Mouse (Mus musculus): ENCODE measurements around the gene Slc17a7. TPM values are rescaled to one million over a fixed set of nuclear protein-coding genes. Genes with fewer than 3 reads are reported as not detected.
"Not testable (repeated sequence)": the region's sequence is repeated elsewhere in the genome, so short reads cannot be mapped to it uniquely, and the experiment has no call there.

Gene Slc17a7
- polyA plus RNA-seq, 1 experiment from 2014 or later = 0.71 TPM

GRCm38 (mm10) chr7:45162551-45162950, 1.2 kb upstream of the Slc17a7 start:
- 27% methylated on average over 6 of the region's 6 CpGs for WGBS
- Histone ChIP-seq H3K4me1 (replicated peaks) (peaks cover 31% of the 10 kb centered on the region), H3K27ac (peak overlapping the region; percentile 66; the same call in 1 of the 2 replicates), H3K36me3 (peaks cover 36% of the 10 kb centered on the region), H3K27me3 (ENCODE audit: insufficient read depth, poor library complexity, severe bottlenecking) (peaks cover 54% of the 10 kb centered on the region), H3K9me3 (no peaks in the 10 kb centered on the region), H3K4me3 (peak overlapping the region; percentile 52)
- no peak for DNase-seq (ENCODE audit: low spot score)

GRCm38 (mm10) chr7:45162996-45163615, 643 bp upstream of the Slc17a7 start:
- no peak overlapping the region for H3K27ac ChIP-seq
- DNase-seq (ENCODE audit: low spot score) = no peak
- H3K36me3 ChIP-seq = peaks cover 31% of the 10 kb centered on the region
- H3K9me3 ChIP-seq = no peaks in the 10 kb centered on the region
- 73% methylated on average over 9 of the region's 9 CpGs for WGBS
- H3K4me1 ChIP-seq (replicated peaks) = peaks cover 36% of the 10 kb centered on the region
- H3K27me3 ChIP-seq (ENCODE audit: insufficient read depth, poor library complexity, severe bottlenecking) = peaks cover 59% of the 10 kb centered on the region
- H3K4me3 ChIP-seq = peak overlapping the region; percentile 52; the same call in 1 of the 2 replicates

- H3K4me1 ChIP-seq (replicated peaks) = peaks cover 44% of the 10 kb centered on the region
- no peak overlapping the region for H3K4me3 ChIP-seq
- H3K9me3 ChIP-seq = peaks cover 12% of the 10 kb centered on the region
- H3K27me3 ChIP-seq (ENCODE audit: insufficient read depth, poor library complexity, severe bottlenecking) = peaks cover 77% of the 10 kb centered on the region
- WGBS = 70% methylated on average over 5 of the region's 5 CpGs
- no peak for DNase-seq (ENCODE audit: low spot score)
- H3K36me3 ChIP-seq = peaks cover 14% of the 10 kb centered on the region
- H3K27ac ChIP-seq = no peak overlapping the region
These were observed 1.1 kb downstream of the Slc17a7 start for GRCm38 (mm10) chr7:45164833-45165232.

DNA sequence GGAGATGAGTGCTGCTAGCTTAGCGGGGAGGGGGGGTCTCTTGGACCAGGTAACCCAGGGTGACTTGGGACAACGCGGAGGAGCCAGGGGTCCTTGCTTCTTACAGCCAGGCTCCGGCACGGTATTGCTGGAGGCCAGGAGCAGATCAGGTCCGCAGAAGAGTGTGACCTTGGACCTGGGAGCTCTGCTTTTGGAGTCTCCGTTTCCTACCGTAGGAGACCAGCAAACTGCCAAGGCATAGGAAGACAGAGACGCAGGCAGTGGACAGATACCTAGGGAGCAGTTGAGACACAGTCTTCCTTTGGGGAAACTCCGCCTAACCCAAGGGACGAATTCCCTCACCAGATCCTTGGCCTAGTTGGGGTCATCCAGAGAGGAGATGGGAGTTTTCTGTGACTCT, 2.0 kb downstream of the Slc17a7 start:
- Histone ChIP-seq H3K4me1 (replicated peaks) (peaks cover 44% of the 10 kb centered on the region), H3K27ac (no peak overlapping the region), H3K9me3 (peaks cover 20% of the 10 kb centered on the region), H3K4me3 (no peak overlapping the region), H3K27me3 (ENCODE audit: insufficient read depth, poor library complexity, severe bottlenecking) (peaks cover 85% of the 10 kb centered on the region), H3K36me3 (peaks cover 5% of the 10 kb centered on the region)
- 38% methylated on average over 11 of the region's 11 CpGs for WGBS
- DNase-seq (ENCODE audit: low spot score) = no peak

GRCm38 (mm10) chr7:45166950-45167401, 3.2 kb downstream of the Slc17a7 start:
- 26% methylated on average over 10 of the region's 10 CpGs for WGBS
- Histone ChIP-seq H3K36me3 (no peaks in the 10 kb centered on the region), H3K4me1 (replicated peaks) (peaks cover 38% of the 10 kb centered on the region), H3K4me3 (peak overlapping the region; percentile 16; the same call in 1 of the 2 replicates), H3K9me3 (peaks cover 31% of the 10 kb centered on the region), H3K27ac (peak overlapping the region; percentile 51; the same call in 1 of the 2 replicates), H3K27me3 (ENCODE audit: insufficient read depth, poor library complexity, severe bottlenecking) (peaks cover 98% of the 10 kb centered on the region)
- no peak for DNase-seq (ENCODE audit: low spot score)

GRCm38 (mm10) chr7:45167761-45168445, 4.2 kb downstream of the Slc17a7 start:
- WGBS = 2% methylated on average over 19 of the region's 19 CpGs

GRCm38 (mm10) chr7:45168656-45169055, 4.9 kb downstream of the Slc17a7 start:
- Histone ChIP-seq H3K27me3 (ENCODE audit: insufficient read depth, poor library complexity, severe bottlenecking) (peaks cover 99% of the 10 kb centered on the region), H3K27ac (no peak overlapping the region; the same call in 1 of the 2 replicates), H3K4me1 (replicated peaks) (peaks cover 28% of the 10 kb centered on the region), H3K4me3 (0 out of 2 replicates have a peak overlapping the region, but pooled peaks have one; percentile 2), H3K9me3 (peaks cover 39% of the 10 kb centered on the region), H3K36me3 (no peaks in the 10 kb centered on the region)
- WGBS = 6% methylated on average over 24 of the region's 24 CpGs
- no peak for DNase-seq (ENCODE audit: low spot score)

More at GRCm38 (mm10) chr7:45167761-45168445, 4.2 kb downstream of the Slc17a7 start:
- Histone ChIP-seq H3K27ac (peak overlapping the region; percentile 66), H3K4me3 (peak overlapping the region; percentile 16; the same call in 1 of the 2 replicates), H3K36me3 (no peaks in the 10 kb centered on the region), H3K4me1 (replicated peaks) (peaks cover 30% of the 10 kb centered on the region), H3K9me3 (peaks cover 38% of the 10 kb centered on the region), H3K27me3 (ENCODE audit: insufficient read depth, poor library complexity, severe bottlenecking) (peaks cover 100% of the 10 kb centered on the region)
- DNase-seq (ENCODE audit: low spot score) = no peak

DNA sequence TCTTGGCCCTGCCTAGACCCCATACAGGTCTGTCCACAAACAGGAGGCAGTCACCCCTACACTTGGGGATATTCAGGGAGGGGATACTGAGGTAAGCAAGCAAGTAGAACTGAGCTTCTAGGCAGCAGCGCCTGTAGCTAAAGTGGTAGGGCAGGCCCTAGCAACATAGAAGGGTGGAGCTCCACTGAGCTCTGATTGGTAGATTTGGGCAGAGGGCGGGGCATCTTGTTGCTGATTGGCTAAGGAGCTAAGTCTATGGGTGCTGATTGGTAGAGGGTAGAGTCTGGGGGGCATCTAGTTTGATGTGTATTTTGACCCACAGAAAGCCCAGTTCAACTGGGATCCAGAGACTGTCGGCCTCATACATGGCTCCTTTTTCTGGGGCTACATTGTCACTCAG, 5.7 kb downstream of the Slc17a7 start:
- peaks cover 99% of the 10 kb centered on the region for H3K27me3 ChIP-seq (ENCODE audit: insufficient read depth, poor library complexity, severe bottlenecking)
- H3K36me3 ChIP-seq = no peaks in the 10 kb centered on the region
- 91% methylated on average over 3 of the region's 3 CpGs for WGBS
- peaks cover 22% of the 10 kb centered on the region for H3K4me1 ChIP-seq (replicated peaks)
- DNase-seq (ENCODE audit: low spot score) = no peak
- H3K4me3 ChIP-seq = no peak overlapping the region
- no peak overlapping the region for H3K27ac ChIP-seq
- peaks cover 39% of the 10 kb centered on the region for H3K9me3 ChIP-seq

GRCm38 (mm10) chr7:45172974-45173373, 9.2 kb downstream of the Slc17a7 start:
- Histone ChIP-seq H3K4me3 (no peak overlapping the region), H3K27me3 (ENCODE audit: insufficient read depth, poor library complexity, severe bottlenecking) (peaks cover 99% of the 10 kb centered on the region), H3K4me1 (replicated peaks) (peaks cover 38% of the 10 kb centered on the region), H3K9me3 (peaks cover 39% of the 10 kb centered on the region), H3K27ac (no peak overlapping the region), H3K36me3 (no peaks in the 10 kb centered on the region)
- no peak for DNase-seq (ENCODE audit: low spot score)
- 57% methylated on average over 7 of the region's 7 CpGs for WGBS

GRCm38 (mm10) chr7:45173772-45174171, 10.0 kb downstream of the Slc17a7 start:
- peaks cover 38% of the 10 kb centered on the region for H3K9me3 ChIP-seq
- DNase-seq (ENCODE audit: low spot score); H3K27ac ChIP-seq; H3K4me3 ChIP-seq; H3K36me3 ChIP-seq: not testable (repeated sequence)
- H3K27me3 ChIP-seq (ENCODE audit: insufficient read depth, poor library complexity, severe bottlenecking) = peaks cover 99% of the 10 kb centered on the region
- WGBS = 52% methylated on average over 1 of the region's 1 CpGs
- H3K4me1 ChIP-seq (replicated peaks) = peaks cover 30% of the 10 kb centered on the region

DNA sequence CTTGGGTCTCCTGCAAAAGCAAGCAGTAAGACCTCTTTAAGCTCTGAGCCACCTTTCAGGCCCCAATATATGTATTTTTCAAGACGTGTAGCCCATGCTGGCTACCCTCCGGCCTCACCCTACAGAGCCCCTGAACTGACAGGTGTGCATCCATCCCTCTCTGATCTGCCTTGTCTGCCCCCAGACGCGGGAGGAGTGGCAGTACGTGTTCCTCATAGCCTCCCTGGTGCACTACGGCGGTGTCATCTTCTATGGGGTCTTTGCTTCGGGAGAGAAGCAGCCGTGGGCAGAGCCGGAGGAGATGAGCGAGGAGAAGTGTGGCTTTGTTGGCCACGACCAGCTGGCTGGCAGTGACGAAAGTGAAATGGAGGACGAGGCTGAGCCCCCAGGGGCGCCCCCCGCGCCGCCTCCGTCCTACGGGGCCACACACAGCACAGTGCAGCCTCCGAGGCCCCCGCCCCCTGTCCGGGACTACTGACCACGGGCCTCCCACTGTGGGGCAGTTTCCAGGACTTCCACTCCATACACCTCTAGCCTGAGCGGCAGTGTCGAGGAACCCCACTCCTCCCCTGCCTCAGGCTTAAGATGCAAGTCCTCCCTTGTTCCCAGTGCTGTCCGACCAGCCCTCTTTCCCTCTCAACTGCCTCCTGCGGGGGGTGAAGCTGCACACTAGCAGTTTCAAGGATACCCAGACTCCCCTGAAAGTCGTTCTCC, 11.0 kb downstream of the Slc17a7 start:
- Histone ChIP-seq H3K27me3 (ENCODE audit: insufficient read depth, poor library complexity, severe bottlenecking) (peaks cover 99% of the 10 kb centered on the region), H3K4me1 (replicated peaks) (peaks cover 28% of the 10 kb centered on the region), H3K36me3 (no peaks in the 10 kb centered on the region), H3K9me3 (peaks cover 28% of the 10 kb centered on the region), H3K27ac (0 out of 2 replicates have a peak overlapping the region, but pooled peaks have one; percentile 46), H3K4me3 (peak overlapping the region; percentile 35)
- DNase-seq (ENCODE audit: low spot score) = no peak
- 3% methylated on average over 29 of the region's 29 CpGs for WGBS

DNA sequence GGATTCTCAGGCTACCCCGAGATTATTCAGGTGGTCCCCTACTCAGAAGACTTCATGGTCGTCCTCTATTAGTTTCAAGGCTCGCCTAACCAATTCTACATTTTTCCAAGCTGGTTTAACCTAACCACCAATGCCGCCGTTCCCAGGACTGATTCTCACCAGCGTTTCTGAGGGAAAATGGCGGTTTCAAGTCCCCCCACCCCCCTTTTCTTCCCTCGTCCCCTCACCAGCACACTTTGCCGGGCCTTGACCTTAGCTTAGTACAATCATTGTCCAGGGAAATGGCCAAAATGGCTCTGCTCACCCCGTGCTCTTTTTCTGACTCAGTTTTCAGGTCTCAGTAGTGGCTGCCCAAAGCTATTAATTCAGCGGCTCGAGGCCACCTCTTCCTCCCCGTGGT, 11.6 kb downstream of the Slc17a7 start:
- WGBS = 4% methylated on average over 13 of the region's 13 CpGs
- Histone ChIP-seq H3K36me3 (no peaks in the 10 kb centered on the region), H3K4me1 (replicated peaks) (peaks cover 28% of the 10 kb centered on the region), H3K4me3 (peak overlapping the region; percentile 38; the same call in 1 of the 2 replicates), H3K27me3 (ENCODE audit: insufficient read depth, poor library complexity, severe bottlenecking) (peaks cover 99% of the 10 kb centered on the region), H3K27ac (no peak overlapping the region), H3K9me3 (peaks cover 22% of the 10 kb centered on the region)
- no peak for DNase-seq (ENCODE audit: low spot score)
